ENCODE assay signal across 9 mouse cellular contexts in genomic region chr4:120569025-120569424, GRCm38 (mm10). TPM values are rescaled to one million over a fixed set of nuclear protein-coding genes. Genes with fewer than 3 reads are reported as not detected.
DNase-seq lines count a peak whose midpoint lies in the region; ATAC-seq lines count a peak whose summit lies in the region.
"Had no signal": no experiment of that assay in that cellular context is flagged by ENCODE, and none has a peak within 500 bp of the region (broad histone marks: within the 10 kb centered on the region; RNA-seq: fewer than 3 reads in every experiment).

No protein-coding gene starts in this region.

- H3K36me3 ChIP-seq in megakaryocyte, embryonic 14.5 days (replicated peaks; ENCODE audit: low read length), result peaks cover 19% of the 10 kb centered on the region
- H3K36me3 ChIP-seq in intestine, embryonic 14.5 days (ENCODE audit: control insufficient read depth, insufficient read depth, low read length), result peaks cover 18% of the 10 kb centered on the region
- peaks cover 5% of the 10 kb centered on the region for H3K36me3 ChIP-seq in liver, embryonic 16.5 days (ENCODE audit: control insufficient read depth, insufficient read depth)

- DNase-seq in intestine, embryonic 14.5 days (ENCODE audit: low spot score), result peak; percentile 61
- no peak for DNase-seq in testis, postnatal 10 days (ENCODE audit: low spot score)
- DNase-seq in adrenal gland, postnatal 4 days (ENCODE audit: low spot score in 2 of 2), result no peak
- no peak for DNase-seq in ovary, postnatal 14 days (ENCODE audit: low spot score)

- H3K27me3 ChIP-seq in megakaryocyte, embryonic 14.5 days (replicated peaks), result peaks cover 13% of the 10 kb centered on the region
- no peaks in the 10 kb centered on the region for H3K27me3 ChIP-seq in intestine, embryonic 14.5 days (replicated peaks; ENCODE audit: control insufficient read depth, insufficient read depth, low read length)
- no peaks in the 10 kb centered on the region for H3K27me3 ChIP-seq in liver, embryonic 16.5 days (ENCODE audit: control insufficient read depth, insufficient read depth, low read depth, low read length)

- H3K9me3 ChIP-seq in megakaryocyte, embryonic 14.5 days, result no peaks in the 10 kb centered on the region
- no peaks in the 10 kb centered on the region for H3K9me3 ChIP-seq in intestine, embryonic 14.5 days (ENCODE audit: control insufficient read depth, low read length)
- H3K9me3 ChIP-seq in liver, embryonic 16.5 days (replicated peaks; ENCODE audit: control insufficient read depth, low read length), result no peaks in the 10 kb centered on the region

- no peak for ATAC-seq in megakaryocyte, adult 5-6 weeks (ENCODE audit: poor library complexity, severe bottlenecking)
- ATAC-seq in erythroblast, adult 5-6 weeks (replicated peaks; ENCODE audit: low FRiP score, poor library complexity, severe bottlenecking), result peak; percentile 33; the same call in 1 of the 2 replicates
- ATAC-seq in intestine, embryonic 14.5 days (replicated peaks; ENCODE audit: low FRiP score, low TSS enrichment, low read depth), result no peak
- no peak for ATAC-seq in liver, embryonic 16.5 days (ENCODE audit: low read depth)

- peaks cover 49% of the 10 kb centered on the region for H3K4me1 ChIP-seq in megakaryocyte, embryonic 14.5 days
- peaks cover 32% of the 10 kb centered on the region for H3K4me1 ChIP-seq in intestine, embryonic 14.5 days (replicated peaks; ENCODE audit: control insufficient read depth, insufficient read depth, low read length)
- H3K4me1 ChIP-seq in liver, embryonic 16.5 days (ENCODE audit: control insufficient read depth, low read depth, low read length), result peaks cover 27% of the 10 kb centered on the region

- peak overlapping the region; percentile 99 for H3K4me3 ChIP-seq in megakaryocyte, embryonic 14.5 days (replicated peaks)
- peak overlapping the region; percentile 76 for H3K4me3 ChIP-seq in intestine, embryonic 14.5 days (ENCODE audit: low read depth, low read length)
- H3K4me3 ChIP-seq in liver, embryonic 16.5 days (ENCODE audit: low read depth, low read length), result peak overlapping the region; percentile 93

- peak overlapping the region; percentile 95 for H3K9ac ChIP-seq in intestine, embryonic 14.5 days (ENCODE audit: low read length)
- H3K9ac ChIP-seq in liver, embryonic 16.5 days (ENCODE audit: low read depth, low read length), result peak overlapping the region; percentile 87

- peak overlapping the region; percentile 90 for H3K4me2 ChIP-seq in intestine, embryonic 14.5 days (ENCODE audit: low read length)
- H3K4me2 ChIP-seq in liver, embryonic 16.5 days (ENCODE audit: low read depth, low read length), result peak overlapping the region; percentile 100

- 9% methylated on average over 4 of the region's 4 CpGs for WGBS in intestine, embryonic 14.5 days
- 6% methylated on average over 4 of the region's 4 CpGs for WGBS in liver, embryonic 16.5 days (ENCODE audit: insufficient replicate concordance)

- H3K27ac ChIP-seq in intestine, embryonic 14.5 days (ENCODE audit: low read depth), result peak overlapping the region; percentile 94
- no peak overlapping the region for H3K27ac ChIP-seq in liver, embryonic 16.5 days (ENCODE audit: low read length)

RNA-seq across cellular contexts. Expression of gene Ctps, which starts 1.1 kb away (rescaled TPM):
- 1.4 and 2.5 TPM in 2 replicates for polyA plus RNA-seq in megakaryocyte, embryonic 14.5 days (2012; ENCODE audit: insufficient read depth, low replicate concordance)
- total RNA-seq in megakaryocyte, adult 5-6 weeks (2015), result 12.8 TPM in 2 replicates
- total RNA-seq in megakaryocyte, adult 5-6 weeks (2017), result 13.1 and 14.3 TPM in 2 replicates
- 8.6 and 10.0 TPM in 2 replicates for total RNA-seq in erythroblast, adult 5-6 weeks (2015; ENCODE audit: low replicate concordance)
- total RNA-seq in erythroblast, adult 5-6 weeks (2017; ENCODE audit: low replicate concordance), result 8.9 and 13.5 TPM in 2 replicates
- 94.5 and 107 TPM in 2 replicates for polyA plus RNA-seq in intestine, embryonic 14.5 days (2014; fragmentation: Nextera tagmentation; extraction: Ambion mirVana)
- 20.3 and 23.7 TPM in 2 replicates for polyA plus RNA-seq in liver, embryonic 16.5 days (2015; fragmentation: Nextera tagmentation; extraction: Ambion mirVana)
- 10 to 100 TPM; 30.3 to 34.3 TPM for total RNA-seq in adrenal gland, postnatal 4 days (2021)

RNA-seq across cellular contexts. Expression of gene Gm8439, which starts 19.5 kb away (rescaled TPM):
- not detected in 2 replicates for polyA plus RNA-seq in megakaryocyte, embryonic 14.5 days (2012; ENCODE audit: insufficient read depth, low replicate concordance)
- total RNA-seq in megakaryocyte, adult 5-6 weeks (2015), result 0.58 and 1.5 TPM in 2 replicates
- 1.9 TPM in 1 of 2 replicates, not detected in the other for total RNA-seq in megakaryocyte, adult 5-6 weeks (2017)
- not detected in 2 replicates for total RNA-seq in erythroblast, adult 5-6 weeks (2015; ENCODE audit: low replicate concordance)
- total RNA-seq in erythroblast, adult 5-6 weeks (2017; ENCODE audit: low replicate concordance), result not detected in 2 replicates
- not detected in 2 replicates for polyA plus RNA-seq in intestine, embryonic 14.5 days (2014; fragmentation: Nextera tagmentation; extraction: Ambion mirVana)
- polyA plus RNA-seq in liver, embryonic 16.5 days (2015; fragmentation: Nextera tagmentation; extraction: Ambion mirVana), result 0.32 TPM in 1 of 2 replicates, not detected in the other
- total RNA-seq in adrenal gland, postnatal 4 days (2021), result not detected
- total RNA-seq: common myeloid progenitor, adult 5-6 weeks had no signal

RNA-seq across cellular contexts. Expression of gene Slfnl1, which starts 37.0 kb away (rescaled TPM):
- 0.11 TPM in 1 of 2 replicates, not detected in the other for polyA plus RNA-seq in megakaryocyte, embryonic 14.5 days (2012; ENCODE audit: insufficient read depth, low replicate concordance)
- total RNA-seq in megakaryocyte, adult 5-6 weeks (2015), result 0.22 TPM in 1 of 2 replicates, not detected in the other
- total RNA-seq in megakaryocyte, adult 5-6 weeks (2017), result not detected in 2 replicates
- total RNA-seq in erythroblast, adult 5-6 weeks (2015; ENCODE audit: low replicate concordance), result not detected in 2 replicates
- total RNA-seq in erythroblast, adult 5-6 weeks (2017; ENCODE audit: low replicate concordance), result not detected in 2 replicates
- polyA plus RNA-seq in intestine, embryonic 14.5 days (2014; fragmentation: Nextera tagmentation; extraction: Ambion mirVana), result not detected in 2 replicates
- not detected in 2 replicates for polyA plus RNA-seq in liver, embryonic 16.5 days (2015; fragmentation: Nextera tagmentation; extraction: Ambion mirVana)
- under 1 TPM; 0.45 to 0.56 TPM for total RNA-seq in adrenal gland, postnatal 4 days (2021)
